Mouse (Mus musculus) small intestine, adult 2 months (tissue): ENCODE measurements around the gene Acaa1a. TPM values are rescaled to one million over a fixed set of nuclear protein-coding genes. Genes with fewer than 3 reads are reported as not detected.

ENCODE experiments used
- H3K27ac ChIP-seq: fragments of 200-500 bp; 2 replicates; pipeline ENCODE4 v1.5.1; 2012; ENCODE audit warnings: low read depth, low read length, control low read depth, inconsistent platforms; ENCODE audit not compliant: insufficient read depth
- H3K27me3 ChIP-seq: fragments of 200-500 bp; 2 replicates; pipeline ENCODE4 v1.6.1; 2012; ENCODE audit warnings: mild to moderate bottlenecking, moderate library complexity, low read length, inconsistent platforms; ENCODE audit not compliant: control insufficient read depth, insufficient read depth
- H3K36me3 ChIP-seq: fragments of 200-500 bp; 2 replicates; pipeline ENCODE4 v1.6.1; 2012; ENCODE audit warnings: mild to moderate bottlenecking, low read length, control low read depth, inconsistent platforms; ENCODE audit not compliant: control insufficient read depth, insufficient read depth
- H3K4me1 ChIP-seq: fragments of 200-500 bp; 2 replicates; pipeline ENCODE4 v1.6.1; 2012; ENCODE audit warnings: low read length, inconsistent platforms, mixed read lengths; ENCODE audit not compliant: control insufficient read depth, insufficient read depth, insufficient read length
- H3K4me3 ChIP-seq: fragments of 200-500 bp; 2 replicates; pipeline ENCODE4 v1.5.1; 2012; ENCODE audit warnings: low read depth, mild to moderate bottlenecking, control low read depth, inconsistent platforms, low read length, moderate library complexity
- CTCF ChIP-seq: fragments of 200-500 bp; IDR thresholded peaks from 2 replicates; pipeline ENCODE4 v1.5.1; 2012; ENCODE audit warnings: low read depth, mild to moderate bottlenecking, control low read depth, inconsistent platforms, low read length, moderate library complexity, mixed read lengths; ENCODE audit not compliant: insufficient replicate concordance, insufficient read length; ENCODE audit errors: extremely low read depth
- POLR2A ChIP-seq: fragments of 200-500 bp; IDR thresholded peaks from 2 replicates; pipeline ENCODE4 v1.6.1; 2012; ENCODE audit warnings: low read depth, mild to moderate bottlenecking, control low read depth, inconsistent platforms, low read length, moderate library complexity
- WGBS: fragments of 180-500 bp; shearing (Covaris S2); methylation state at CpG from one replicate; pipeline ENCODE4 v1.1.7; 2018; 5-methylcytosine and 5-hydroxymethylcytosine counted together
- polyA plus RNA-seq: library from polyadenylated mRNA; depleted of rRNA; stranded (reverse); fragments of >200 nt; gene quantifications from 2 replicates; pipeline ENCODE4 v1.2.3, GENCODE M21; 2012

Acaa1a gene
- polyA plus RNA-seq, 1 experiment: 776 TPM

DNA sequence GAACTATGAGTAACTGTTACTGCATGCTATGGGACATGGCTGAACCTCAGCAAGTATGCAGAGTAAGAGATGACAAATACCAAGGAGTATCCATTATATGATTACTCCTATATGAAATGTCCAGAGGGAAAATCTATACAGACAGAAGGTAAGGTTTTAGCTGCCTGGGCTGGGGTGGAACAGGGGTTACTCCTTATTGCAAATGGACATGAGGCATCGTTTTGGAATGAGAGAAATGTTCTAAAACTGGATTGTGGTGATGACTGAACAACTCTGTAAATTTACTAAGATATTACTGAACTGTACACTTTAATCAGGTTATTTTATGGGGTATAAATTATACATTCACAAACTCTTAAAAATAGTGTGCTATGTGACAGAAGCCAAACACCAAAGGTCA, 20.6 kb upstream of the Acaa1a start:
- WGBS: 81% methylated on average over 1 of the region's 1 CpGs
- Histone ChIP-seq H3K36me3 (no peaks in the 10 kb centered on the region; the same call in 1 of the 2 replicates), H3K27ac (no peak overlapping the region), H3K27me3 (no peaks in the 10 kb centered on the region), H3K4me3 (no peak overlapping the region), H3K4me1 (peaks cover 10% of the 10 kb centered on the region; the same call in 1 of the 2 replicates)
- no peak for TF ChIP-seq POLR2A
- TF ChIP-seq CTCF: no peak

DNA sequence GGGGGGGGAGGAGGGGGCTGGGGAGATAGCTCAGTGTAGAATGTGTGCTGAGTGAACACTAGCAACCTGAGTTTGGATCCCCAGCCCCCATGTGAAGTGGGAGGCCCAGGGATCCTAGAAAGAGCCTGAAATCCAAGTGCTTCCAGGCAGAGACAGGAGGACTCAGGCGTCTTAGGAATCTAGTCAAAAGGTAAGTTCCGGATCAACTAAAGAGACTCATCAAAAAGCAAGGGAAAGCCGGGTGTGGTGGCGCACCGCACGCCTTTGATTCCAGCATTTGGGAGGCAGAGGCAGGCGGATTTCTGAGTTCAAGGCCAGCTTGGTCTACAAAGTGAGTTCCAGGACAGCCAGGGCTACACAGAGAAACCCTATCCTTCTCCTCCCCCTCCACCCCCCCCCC, 19.0 kb upstream of the Acaa1a start:
- H3K36me3 ChIP-seq: no peaks in the 10 kb centered on the region; the same call in 1 of the 2 replicates
- H3K4me1 ChIP-seq: peaks cover 10% of the 10 kb centered on the region; the same call in 1 of the 2 replicates
- no peak for TF ChIP-seq POLR2A
- no peak for TF ChIP-seq CTCF
- WGBS: 77% methylated on average over 7 of the region's 7 CpGs
- H3K27ac ChIP-seq: no peak overlapping the region
- no peak overlapping the region for H3K4me3 ChIP-seq
- H3K27me3 ChIP-seq: no peaks in the 10 kb centered on the region

DNA sequence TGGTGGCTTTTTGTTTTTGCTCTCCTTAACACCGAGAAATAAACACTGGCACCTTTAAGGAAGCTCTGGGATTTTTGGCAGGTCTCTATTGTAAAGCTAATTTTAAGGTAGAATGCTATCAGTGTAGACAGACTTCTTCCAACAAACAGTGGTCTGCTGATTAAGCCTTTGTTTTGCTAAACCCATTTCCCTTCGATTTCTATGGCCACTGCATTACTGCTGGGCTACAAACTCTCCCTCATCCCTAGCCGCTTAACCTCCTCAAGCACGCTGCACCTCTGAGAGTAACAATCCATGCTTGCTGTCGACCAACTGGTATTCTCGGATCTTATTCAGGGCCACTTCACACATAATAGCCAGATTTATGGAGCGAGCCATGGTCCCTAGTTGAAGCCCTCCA, 18.5 kb upstream of the Acaa1a start:
- TF ChIP-seq CTCF: no peak
- TF ChIP-seq POLR2A: no peak
- Histone ChIP-seq H3K4me1 (peaks cover 10% of the 10 kb centered on the region; the same call in 1 of the 2 replicates), H3K36me3 (no peaks in the 10 kb centered on the region; the same call in 1 of the 2 replicates), H3K27me3 (no peaks in the 10 kb centered on the region), H3K27ac (no peak overlapping the region), H3K4me3 (peak overlapping the region; percentile 71; the same call in 1 of the 2 replicates)
- WGBS: 18% methylated on average over 7 of the region's 7 CpGs

DNA sequence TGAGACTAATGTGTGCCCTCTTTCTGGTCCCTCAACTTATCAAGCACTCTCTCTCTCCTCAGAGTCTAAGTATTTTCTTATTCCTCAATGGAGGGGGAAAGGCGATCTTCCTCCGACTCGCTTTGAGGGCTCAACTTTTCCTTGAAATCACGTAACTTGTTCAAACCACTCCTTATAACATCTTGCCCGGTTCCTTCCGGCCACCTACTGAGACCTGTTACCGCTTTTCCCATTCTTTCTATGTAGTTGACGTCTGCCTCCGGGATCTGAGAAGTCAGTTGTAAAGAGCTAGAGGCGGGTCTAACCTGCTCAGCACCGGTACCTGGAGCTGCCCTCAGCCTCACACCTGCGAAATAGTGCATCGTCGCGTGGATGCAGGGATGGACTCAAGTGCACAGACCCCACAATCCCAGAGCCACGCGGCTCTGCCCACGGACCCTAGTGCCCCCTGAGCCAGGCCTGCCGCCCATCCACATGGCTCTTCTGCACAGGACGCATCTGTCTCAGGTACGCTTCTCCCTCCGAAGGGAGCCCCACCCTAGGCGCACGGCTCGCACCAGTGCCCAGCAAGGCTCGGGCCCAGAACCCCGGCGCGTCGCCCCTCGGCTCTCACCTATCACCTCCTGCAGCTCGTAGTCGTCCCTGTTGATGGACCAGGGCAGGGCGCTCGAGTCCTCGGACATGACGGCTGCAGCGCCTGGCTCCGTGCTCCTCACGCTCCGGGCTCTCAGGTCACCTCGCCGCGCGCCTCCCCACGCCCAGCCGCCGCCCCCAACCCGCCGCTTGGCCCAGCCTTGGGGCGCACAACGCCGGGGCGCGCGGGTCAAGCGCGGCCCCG, 17.9 kb upstream of the Acaa1a start:
- peak overlapping the region; percentile 71 for H3K4me3 ChIP-seq
- no peaks in the 10 kb centered on the region; the same call in 1 of the 2 replicates for H3K36me3 ChIP-seq
- H3K4me1 ChIP-seq: peaks cover 10% of the 10 kb centered on the region; the same call in 1 of the 2 replicates
- H3K27me3 ChIP-seq: no peaks in the 10 kb centered on the region
- under 1% methylated on average over 56 of the region's 59 CpGs for WGBS
- TF ChIP-seq POLR2A: no peak
- no peak for TF ChIP-seq CTCF
- peak overlapping the region; percentile 95 for H3K27ac ChIP-seq

- H3K4me1 ChIP-seq: peaks cover 10% of the 10 kb centered on the region; the same call in 1 of the 2 replicates
- peak within 1 kb of the TSS; percentile 71 for H3K4me3 ChIP-seq
- H3K27ac ChIP-seq: peak within 1 kb of the TSS; percentile 95
- TF ChIP-seq CTCF (peak; percentile 45; the same call in 1 of the 2 replicates), POLR2A (peak; percentile 63)
- under 1% methylated on average over 76 of the region's 76 CpGs for WGBS
- no peaks in the 10 kb centered on the region; the same call in 1 of the 2 replicates for H3K36me3 ChIP-seq
- no peaks in the 10 kb centered on the region for H3K27me3 ChIP-seq
Observed at GRCm38 (mm10) chr9:119322289-119323259, 16.9 kb upstream of the Acaa1a start, which contains the start of gene Oxsr1. Oxsr1 (minus strand) TSS chr9:119322427.

- peak overlapping the region; percentile 89 for H3K27ac ChIP-seq
- TF ChIP-seq POLR2A (no peak), CTCF (no peak)
- H3K4me3 ChIP-seq: peak overlapping the region; percentile 71
- 2% methylated on average over 9 of the region's 9 CpGs for WGBS
- H3K4me1 ChIP-seq: peaks cover 10% of the 10 kb centered on the region; the same call in 1 of the 2 replicates
- H3K36me3 ChIP-seq: no peaks in the 10 kb centered on the region; the same call in 1 of the 2 replicates
- no peaks in the 10 kb centered on the region for H3K27me3 ChIP-seq
Observed at GRCm38 (mm10) chr9:119323260-119323645, 16.2 kb upstream of the Acaa1a start.
